Mouse (Mus musculus): Measurements from ENCODE around the gene Efcab11.

The Efcab11 gene

GRCm38 (mm10) chr12:99795921-99796320 lies 88.3 kb downstream of the Efcab11 start:
- DNase-seq = no peak

DNA sequence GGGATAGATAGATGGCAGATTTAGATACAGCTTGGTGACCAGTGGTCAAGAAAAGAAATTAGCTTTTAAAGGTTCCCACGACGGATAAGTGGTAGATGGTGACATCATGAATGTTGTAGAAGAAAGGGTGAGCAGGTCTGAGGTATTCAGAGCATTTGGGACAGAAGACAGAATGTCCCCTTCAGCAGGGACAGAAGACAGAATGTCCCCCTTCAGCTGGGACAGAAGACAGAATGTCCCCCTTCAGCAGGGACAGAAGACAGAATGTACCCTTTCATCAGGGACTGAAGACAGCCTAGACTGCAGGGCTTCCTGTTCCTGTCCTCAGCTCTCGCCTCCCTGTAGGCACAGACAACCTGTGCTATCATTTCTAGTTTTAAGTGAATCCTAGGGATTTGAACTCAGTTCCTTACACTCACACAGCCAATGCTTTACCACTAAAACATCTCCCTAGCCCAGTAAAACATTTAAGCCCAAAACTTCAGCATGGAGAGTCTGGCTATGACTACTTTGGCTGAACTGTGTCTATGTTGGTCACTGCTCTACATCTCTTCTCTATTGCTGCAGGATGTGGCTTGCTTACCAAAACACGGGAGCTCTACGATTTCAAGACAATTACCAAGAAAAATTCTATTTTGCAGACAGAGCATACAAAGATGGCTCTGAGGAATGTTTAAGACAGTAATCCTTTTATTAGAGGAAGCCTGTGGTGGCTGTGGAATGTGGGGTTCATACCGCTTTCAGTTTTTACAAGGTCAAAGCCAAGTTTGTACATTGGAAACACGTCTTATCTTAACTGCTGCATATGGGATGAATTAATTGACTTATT lies 89.2 kb downstream of the Efcab11 start:
- DNase-seq = no peak

DNA sequence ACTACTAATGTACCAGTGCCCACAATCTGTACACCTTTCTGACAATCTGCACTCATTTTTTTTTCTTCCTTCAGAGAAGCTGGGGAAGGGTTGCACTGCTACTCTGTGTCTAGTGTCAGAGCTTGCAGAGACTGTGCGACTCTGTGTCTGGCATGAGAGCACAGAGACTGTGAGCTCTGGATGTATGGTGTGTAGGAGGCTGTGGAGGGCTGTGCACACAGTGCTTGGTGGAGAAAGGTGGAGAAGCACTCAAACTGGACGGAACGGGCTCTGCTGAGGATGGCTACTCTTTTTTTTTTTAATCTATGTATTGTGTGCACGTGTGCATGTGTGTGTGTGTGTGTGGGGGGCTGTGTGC lies 90.1 kb downstream of the Efcab11 start:
- DNase-seq = no peak

DNA sequence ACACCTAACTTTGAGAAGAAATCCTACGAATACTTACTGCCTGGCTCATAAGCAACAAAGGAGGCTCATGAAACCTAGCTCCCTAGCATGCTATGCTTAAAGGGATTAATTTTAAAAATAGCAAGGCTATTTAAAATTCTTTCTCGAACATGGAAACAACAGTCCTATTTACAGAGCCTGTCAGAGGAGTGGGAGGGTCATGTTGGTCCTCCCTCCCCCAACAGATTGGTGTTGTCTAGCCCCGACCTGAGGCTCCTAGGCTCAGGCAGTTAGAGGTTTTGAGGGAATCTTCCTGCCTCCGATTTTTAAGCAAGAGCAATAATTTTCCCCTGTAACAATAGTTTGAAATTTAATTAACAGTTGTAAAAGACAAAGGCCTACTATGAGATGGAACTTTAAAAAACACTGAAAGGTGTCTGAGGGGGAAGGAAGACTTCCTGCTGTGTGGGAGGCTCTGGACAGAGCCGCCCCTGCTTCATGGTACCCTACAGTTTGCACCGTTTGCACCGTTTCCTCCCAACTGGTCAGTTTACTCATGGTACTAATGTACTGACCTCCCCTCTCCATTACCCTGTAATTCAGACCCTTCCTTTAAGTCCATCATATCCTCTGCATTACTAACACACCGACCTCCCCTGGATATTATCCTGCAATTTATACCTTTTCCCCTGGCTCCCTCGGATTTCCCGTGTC lies 90.6 kb downstream of the Efcab11 start:
- no peak for DNase-seq

DNA sequence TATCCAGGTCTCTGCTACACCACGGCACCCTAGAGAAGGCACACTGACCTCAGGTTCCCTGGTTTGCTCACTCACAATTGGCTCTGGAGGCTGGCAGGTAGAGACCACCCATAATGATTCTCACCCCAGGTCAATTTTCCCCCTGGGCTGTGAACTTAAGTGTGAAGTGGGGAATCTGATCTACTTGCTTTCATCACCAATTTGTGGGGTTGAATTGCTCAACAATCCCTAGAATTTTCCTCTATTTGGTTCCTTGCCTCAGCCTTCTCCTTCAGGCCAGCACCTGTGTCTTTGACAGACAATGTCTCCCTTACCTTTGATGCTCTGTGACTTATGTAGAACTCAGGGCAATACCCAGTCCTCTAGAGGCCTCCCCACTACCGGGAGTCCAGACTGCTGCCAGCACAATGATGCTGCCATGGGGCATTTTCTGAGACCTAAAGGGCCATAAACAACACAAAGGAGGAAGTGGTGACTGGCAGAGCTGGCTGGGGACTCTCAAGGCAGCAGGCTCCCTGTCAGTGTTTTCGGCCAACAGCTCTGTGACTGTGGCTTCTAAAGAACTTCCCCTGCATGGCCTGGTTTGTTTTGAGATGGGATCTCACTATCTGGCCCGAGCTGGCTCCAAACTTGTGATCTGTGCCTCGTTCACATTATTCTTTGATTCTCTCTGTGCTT lies 94.8 kb downstream of the Efcab11 start:
- DNase-seq = no peak

DNA sequence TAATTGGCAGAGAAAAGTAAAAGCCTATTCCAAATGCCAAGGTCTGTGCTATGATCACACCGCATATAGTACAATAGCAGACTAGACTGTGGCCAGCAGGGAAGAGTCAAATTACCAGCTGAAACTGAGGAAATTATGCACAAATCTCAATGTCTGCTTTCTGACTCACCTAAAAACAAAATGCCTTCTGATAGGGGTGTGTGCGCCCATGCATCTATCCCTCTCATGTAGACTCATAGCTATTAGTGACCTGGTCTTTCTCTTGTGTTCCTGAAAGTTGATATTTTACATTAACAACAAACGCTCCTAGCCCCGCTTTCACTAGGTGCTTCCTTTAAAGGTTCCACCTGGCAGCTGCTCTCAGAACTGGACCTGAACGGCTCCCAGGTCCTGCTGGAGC lies 102.5 kb downstream of the Efcab11 start:
- no peak for DNase-seq

DNA sequence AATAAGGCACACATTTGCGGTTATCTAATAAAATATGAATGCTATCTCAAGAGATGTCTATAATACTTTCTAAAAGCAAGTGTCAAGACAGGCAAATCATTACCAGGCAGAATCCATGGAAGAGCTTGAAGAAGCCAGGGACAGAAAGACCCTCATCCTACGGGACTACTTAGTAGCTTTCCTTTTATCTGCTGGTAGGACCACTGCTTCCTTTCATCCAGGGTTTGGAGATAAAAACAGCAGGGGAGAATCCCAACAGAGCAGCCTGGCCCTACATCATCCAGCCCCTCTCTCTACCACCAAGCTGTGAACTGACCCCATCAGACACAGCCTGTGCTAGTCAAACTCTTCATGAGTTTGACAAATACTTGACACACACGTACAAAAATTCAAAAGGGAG lies 103.8 kb downstream of the Efcab11 start:
- no peak for DNase-seq

GRCm38 (mm10) chr12:99779908-99780307 lies 104.3 kb downstream of the Efcab11 start:
- no peak for DNase-seq

DNA sequence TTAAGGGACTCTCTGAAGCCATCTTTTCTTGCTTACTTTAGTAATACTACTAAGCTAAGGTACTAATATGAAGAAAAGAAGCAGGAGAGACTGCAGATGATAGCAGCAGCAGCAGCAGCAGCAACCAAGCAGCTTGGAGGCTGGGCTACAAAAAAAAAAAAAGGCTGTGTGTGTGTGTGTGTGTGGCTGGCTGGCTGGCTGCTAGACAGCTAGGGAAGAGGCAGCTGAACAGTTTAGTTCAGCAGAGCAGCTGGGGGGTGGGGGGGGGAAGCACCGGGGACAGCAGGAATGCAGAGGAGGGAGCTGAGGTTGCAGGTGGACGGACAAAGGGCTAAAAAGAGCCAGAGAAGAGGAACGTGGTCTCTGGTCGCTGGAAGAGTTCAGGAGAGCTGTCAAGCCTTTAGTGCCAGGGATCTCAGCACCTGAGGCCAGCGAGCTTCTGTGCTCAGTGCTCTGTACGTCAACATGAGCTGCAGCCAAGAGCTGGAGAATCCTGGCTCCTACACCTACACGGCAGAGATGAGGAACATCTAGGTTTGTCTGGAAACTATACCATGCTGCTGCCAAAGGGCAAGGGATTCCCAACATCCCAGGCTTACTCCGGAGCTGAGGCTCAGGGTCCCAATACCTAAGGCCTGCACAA lies 107.6 kb downstream of the Efcab11 start:
- DNase-seq = no peak

- DNase-seq = no peak
Observed at GRCm38 (mm10) chr12:99774864-99775263, 109.4 kb downstream of the Efcab11 start.

- no peak for DNase-seq
Observed at GRCm38 (mm10) chr12:99773636-99774193, 110.5 kb downstream of the Efcab11 start.

DNA sequence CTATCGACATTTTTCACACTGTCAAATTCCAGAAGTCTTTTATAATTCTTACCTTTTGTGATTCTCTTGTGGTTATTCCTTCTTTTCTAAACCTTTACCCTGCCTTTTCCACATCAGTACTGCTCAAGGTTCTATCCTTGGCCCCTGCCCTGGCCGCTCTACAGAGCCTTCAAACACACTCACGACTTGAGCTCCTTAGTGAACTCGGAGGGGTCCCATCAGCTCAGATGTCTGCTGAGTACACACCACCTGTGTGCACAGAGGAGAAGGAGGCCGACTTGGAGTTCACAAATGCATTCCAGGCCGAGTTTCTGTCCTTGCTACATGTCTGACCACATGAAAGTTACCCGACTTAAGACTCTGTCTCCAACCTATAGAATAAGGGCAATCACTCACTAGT lies 113.2 kb downstream of the Efcab11 start:
- DNase-seq = no peak

DNA sequence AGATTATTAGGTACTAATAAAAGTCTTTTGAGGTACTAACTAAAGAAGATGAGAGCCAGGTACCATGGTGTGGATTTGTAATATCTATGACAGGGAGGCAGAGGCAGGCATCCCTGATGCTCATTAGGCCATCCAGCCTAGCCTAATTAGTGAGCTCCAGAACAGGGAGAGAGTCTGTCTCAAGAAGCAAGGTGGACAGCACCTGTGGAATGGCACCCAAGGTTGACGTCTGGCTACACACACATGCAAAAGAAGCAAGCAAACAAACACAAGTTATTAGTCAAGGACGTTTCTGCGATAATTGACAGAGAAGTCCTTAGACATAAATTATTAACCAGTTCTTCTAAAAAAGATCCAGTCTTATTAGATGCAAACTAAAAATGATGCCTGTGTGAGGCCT lies 114.6 kb downstream of the Efcab11 start:
- DNase-seq = no peak

GRCm38 (mm10) chr12:99767691-99768090 lies 116.5 kb downstream of the Efcab11 start:
- DNase-seq = no peak

DNA sequence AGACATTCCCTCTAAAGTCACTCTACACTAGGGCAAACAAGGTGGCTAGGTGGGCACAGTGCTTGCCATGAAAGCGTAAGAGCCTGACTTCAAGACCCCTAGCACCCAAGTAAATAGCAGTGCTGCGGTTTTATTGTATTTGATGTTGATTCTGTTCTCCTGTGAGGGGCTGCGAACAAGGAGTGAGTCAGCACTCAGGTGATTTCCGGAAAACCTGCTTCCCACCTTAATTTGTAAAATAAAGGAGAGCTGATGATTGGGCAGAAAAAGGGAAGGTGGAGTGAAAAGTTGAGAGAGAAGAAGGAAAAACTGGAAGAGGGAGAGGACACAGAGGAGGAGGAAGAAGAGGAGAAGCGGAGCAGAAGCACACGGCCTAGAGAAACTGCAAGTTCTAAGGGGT lies 118.3 kb downstream of the Efcab11 start:
- no peak for DNase-seq

DNA sequence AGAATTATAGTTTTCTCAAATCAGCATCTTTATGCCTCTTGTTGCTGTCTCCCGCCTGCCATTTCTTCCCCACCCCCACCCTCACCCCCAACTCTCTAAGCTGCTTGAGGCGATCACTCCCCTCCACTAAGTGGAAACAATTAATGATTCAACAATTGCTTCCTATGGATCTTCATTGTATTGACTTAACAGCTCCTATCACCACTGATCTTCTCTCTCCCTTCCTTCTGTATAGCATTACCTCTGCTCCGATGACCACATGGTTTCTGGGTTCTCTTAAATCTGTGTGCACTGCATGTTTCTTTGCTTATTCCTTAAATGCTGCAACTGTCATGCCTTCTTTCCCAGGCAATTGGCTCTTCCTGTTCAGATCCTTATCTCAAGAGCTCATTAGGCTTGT lies 120.2 kb downstream of the Efcab11 start:
- DNase-seq = no peak

DNA sequence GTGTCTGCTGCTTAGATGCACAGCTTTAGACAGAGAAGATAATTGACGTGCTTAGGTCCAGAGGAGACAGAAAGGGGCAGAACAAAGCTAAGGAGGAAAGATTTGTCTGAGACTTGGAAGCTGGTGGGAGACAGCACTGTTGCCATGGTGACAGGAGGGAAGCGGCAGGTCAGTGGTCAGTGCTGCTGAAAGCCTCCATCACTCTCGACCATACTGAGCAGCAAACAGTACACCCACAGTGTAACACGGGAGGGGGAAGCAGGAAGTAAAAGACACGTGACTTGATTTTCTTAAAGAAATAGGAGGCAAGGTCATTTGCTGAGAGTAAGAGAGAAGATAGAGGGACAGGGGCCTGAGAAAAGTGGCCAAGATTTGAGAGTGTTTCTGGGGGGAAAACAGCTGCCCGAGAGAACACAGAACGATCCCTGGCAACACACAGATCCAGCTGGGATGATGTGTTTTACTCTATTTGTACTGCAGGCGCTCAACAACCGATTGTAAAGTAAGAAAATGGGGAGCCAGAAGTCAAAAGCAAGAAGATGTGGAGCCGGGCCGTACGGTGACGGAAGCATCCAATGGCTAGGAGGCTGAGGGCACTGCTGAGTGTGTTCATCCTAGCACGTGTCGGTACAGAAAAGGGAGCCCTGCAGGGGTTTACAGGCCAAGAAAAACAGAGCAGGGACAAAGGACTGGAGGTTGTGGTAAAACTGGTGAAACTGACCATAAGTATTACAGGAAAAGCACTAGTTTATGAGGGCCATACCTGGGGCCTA lies 126.3 kb downstream of the Efcab11 start:
- DNase-seq = no peak

- DNase-seq = no peak
Observed at GRCm38 (mm10) chr12:99756914-99757687, 127.1 kb downstream of the Efcab11 start.

GRCm38 (mm10) chr12:99756213-99756612 lies 128.0 kb downstream of the Efcab11 start:
- DNase-seq = no peak

DNA sequence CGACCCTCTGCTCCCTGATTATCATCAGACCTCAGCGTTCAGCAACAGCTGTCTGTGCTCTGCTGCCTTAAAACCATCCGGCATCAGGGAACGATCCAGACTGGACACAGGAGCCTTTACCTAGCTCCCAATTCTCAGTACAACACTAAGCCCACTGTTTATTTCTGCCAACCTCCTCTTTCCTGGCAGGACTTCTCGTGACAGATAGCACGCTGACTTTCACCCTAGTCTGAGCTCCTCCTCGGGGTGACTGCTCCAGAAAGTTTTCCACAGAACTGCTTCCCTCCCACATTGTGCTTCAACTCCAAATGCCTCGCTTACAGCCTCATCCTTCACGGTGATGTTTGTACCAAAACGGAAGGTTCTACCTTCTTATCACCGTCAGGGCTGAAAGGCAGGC lies 131.3 kb downstream of the Efcab11 start:
- no peak for DNase-seq

GRCm38 (mm10) chr12:99749391-99749790 lies 134.8 kb downstream of the Efcab11 start:
- DNase-seq = no peak

GRCm38 (mm10) chr12:99741631-99742030 lies 142.6 kb downstream of the Efcab11 start:
- DNase-seq = no peak

All from right cerebral cortex, postnatal 14 days (tissue).